Mouse (Mus musculus): Measurements from ENCODE around the gene Ddc.

GRCm38 (mm10) chr11:11932102-11932789, 34.3 kb upstream of the Ddc start:
- TF ChIP-seq CTCF (IDR thresholded peaks at IDR 0.05; ENCODE audit: low read depth), result no peak
- no peak for TF ChIP-seq EP300 (IDR thresholded peaks at IDR 0.05; ENCODE audit: low read depth)
